Mouse (Mus musculus): ENCODE data around the gene Hs3st1. TPM values are rescaled to one million over a fixed set of nuclear protein-coding genes. Genes with fewer than 3 reads are reported as not detected.

Gene Hs3st1
- polyA plus RNA-seq, 1 experiment from 2014 or later: 50.8 TPM

DNA sequence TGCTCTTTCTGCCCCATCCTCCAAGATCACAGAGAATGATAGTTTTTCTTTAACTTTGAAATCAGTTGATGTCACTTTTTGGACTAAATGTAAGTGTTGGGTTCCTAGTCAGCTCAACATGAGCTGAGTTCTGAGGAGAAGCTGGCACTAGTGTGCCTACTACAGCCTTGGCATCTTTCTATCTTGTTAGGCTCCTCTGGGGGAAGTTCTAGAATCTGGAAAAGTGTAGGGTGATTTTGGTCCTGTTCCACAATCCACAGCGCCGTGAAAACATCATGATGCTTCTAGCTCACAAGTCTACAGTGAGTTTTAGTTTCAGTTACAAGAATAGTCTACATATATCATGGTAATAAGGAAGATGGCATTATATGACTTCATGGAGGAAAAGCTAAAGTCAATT is 18.4 kb downstream of the Hs3st1 start:
- Histone ChIP-seq H3K4me2 (ENCODE audit: low read depth, low read length) (no peak overlapping the region), H3K27me3 (ENCODE audit: control insufficient read depth, insufficient read depth, low read length) (no peaks in the 10 kb centered on the region), H3K36me3 (ENCODE audit: control insufficient read depth, insufficient read depth, low read length) (no peaks in the 10 kb centered on the region), H3K4me3 (ENCODE audit: low read depth, low read length) (no peak overlapping the region), H3K9ac (replicated peaks; ENCODE audit: low read depth, low read length) (no peak overlapping the region), H3K4me1 (ENCODE audit: control insufficient read depth, insufficient read depth, low read length) (no peaks in the 10 kb centered on the region), H3K27ac (ENCODE audit: low read depth, low read length) (no peak overlapping the region), H3K9me3 (ENCODE audit: control insufficient read depth, low read length) (no peaks in the 10 kb centered on the region)
- 94% methylated on average over 2 of the region's 2 CpGs for WGBS
- ATAC-seq (ENCODE audit: low read depth): no peak

DNA sequence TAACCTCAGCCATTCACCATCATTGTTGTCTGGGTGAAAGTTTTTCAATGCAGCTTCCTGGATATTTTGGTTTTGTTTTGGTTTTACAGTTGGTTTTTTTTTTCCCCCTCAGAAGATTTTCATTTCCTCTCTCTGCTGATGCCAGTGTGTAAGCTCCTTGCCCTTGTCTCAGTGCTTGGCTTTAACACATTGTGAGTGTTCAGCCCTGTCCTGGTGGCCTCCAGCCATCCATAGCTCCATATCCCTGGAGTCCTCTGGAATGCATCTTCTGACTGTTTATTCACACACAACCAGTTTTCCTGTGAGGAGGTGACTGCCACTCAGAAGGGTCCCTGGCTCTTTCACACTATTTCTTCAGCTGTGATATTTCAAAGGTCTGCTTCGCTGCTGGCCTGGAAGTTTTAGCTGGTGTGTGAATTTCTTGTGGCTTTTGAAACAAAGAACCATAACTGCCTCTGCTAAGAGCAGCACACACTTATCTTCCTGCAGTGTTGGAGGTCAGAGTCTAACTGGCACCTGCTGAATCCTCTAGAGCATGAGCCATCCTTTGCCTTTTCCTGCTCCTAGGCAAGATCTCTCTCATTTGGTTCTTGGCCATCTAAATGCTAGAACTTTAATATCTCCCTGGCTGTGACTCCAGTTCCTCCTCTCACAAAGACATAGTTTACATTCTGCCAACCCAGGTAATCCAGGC is 21.4 kb downstream of the Hs3st1 start:
- Histone ChIP-seq H3K36me3 (ENCODE audit: control insufficient read depth, insufficient read depth, low read length) (no peaks in the 10 kb centered on the region), H3K9me3 (ENCODE audit: control insufficient read depth, low read length) (no peaks in the 10 kb centered on the region), H3K4me3 (ENCODE audit: low read depth, low read length) (no peak overlapping the region), H3K4me2 (ENCODE audit: low read depth, low read length) (no peak overlapping the region), H3K9ac (replicated peaks; ENCODE audit: low read depth, low read length) (no peak overlapping the region), H3K27me3 (ENCODE audit: control insufficient read depth, insufficient read depth, low read length) (no peaks in the 10 kb centered on the region), H3K4me1 (ENCODE audit: control insufficient read depth, insufficient read depth, low read length) (no peaks in the 10 kb centered on the region), H3K27ac (ENCODE audit: low read depth, low read length) (no peak overlapping the region)
- 74% methylated on average over 1 of the region's 1 CpGs for WGBS
- ATAC-seq (ENCODE audit: low read depth): no peak

- 61% methylated on average over 5 of the region's 5 CpGs for WGBS
- H3K36me3 ChIP-seq (ENCODE audit: control insufficient read depth, insufficient read depth, low read length): no peaks in the 10 kb centered on the region
- H3K27me3 ChIP-seq (ENCODE audit: control insufficient read depth, insufficient read depth, low read length): no peaks in the 10 kb centered on the region
- no peak overlapping the region for H3K27ac ChIP-seq (ENCODE audit: low read depth, low read length)
- ATAC-seq (ENCODE audit: low read depth): no peak
- no peaks in the 10 kb centered on the region for H3K9me3 ChIP-seq (ENCODE audit: control insufficient read depth, low read length)
- H3K4me1 ChIP-seq (ENCODE audit: control insufficient read depth, insufficient read depth, low read length): no peaks in the 10 kb centered on the region
- H3K4me3 ChIP-seq (ENCODE audit: low read depth, low read length): no peak overlapping the region
- H3K9ac ChIP-seq (replicated peaks; ENCODE audit: low read depth, low read length): no peak overlapping the region
- no peak overlapping the region for H3K4me2 ChIP-seq (ENCODE audit: low read depth, low read length)
These were observed 22.1 kb downstream of the Hs3st1 start for GRCm38 (mm10) chr5:39733013-39733749.

DNA sequence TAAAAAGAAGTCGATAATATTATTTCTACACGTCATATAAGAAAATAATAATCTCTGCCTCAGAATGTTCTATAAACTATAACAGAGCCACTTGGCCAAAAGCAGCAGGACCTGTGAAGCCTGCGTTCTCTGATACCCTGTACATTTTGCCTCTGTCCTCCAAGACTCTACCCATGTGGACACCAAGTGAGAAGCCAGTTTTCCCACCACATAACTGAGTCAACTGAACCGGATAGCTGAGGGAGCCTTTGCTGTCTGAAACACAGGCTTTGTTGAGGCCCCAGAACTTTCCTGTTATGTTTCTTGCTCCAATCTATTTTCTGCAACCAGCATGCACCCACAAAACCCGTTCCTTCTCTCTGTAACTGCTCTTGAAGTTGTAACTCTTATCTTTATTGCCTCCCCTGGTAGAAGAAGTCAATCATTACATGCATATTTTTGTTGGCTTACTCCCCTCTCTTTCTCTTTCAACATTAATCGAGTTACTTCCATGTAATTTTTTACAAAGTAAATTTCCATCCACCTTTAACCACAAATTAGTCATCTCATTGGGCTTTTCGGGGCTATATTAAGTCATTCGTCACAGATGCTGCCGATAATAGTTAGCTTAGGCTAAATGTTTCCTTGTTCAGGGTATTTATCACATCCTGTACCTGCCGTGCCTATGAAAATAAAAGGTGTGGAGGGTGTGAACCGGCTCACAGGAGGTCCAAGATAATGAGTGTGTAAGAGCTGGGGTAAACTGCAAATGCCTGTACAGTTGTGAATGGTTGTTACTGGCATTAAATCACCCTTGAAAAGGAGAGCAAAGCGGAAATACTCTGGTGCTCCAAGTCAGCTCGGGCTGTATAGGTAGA is 39.4 kb downstream of the Hs3st1 start:
- 77% methylated on average over 13 of the region's 13 CpGs for WGBS
- no peak for ATAC-seq (ENCODE audit: low read depth)
- H3K9me3 ChIP-seq (ENCODE audit: control insufficient read depth, low read length): no peaks in the 10 kb centered on the region
- H3K4me3 ChIP-seq (ENCODE audit: low read depth, low read length): no peak overlapping the region
- no peaks in the 10 kb centered on the region for H3K27me3 ChIP-seq (ENCODE audit: control insufficient read depth, insufficient read depth, low read length)
- no peaks in the 10 kb centered on the region for H3K36me3 ChIP-seq (ENCODE audit: control insufficient read depth, insufficient read depth, low read length)
- no peaks in the 10 kb centered on the region for H3K4me1 ChIP-seq (ENCODE audit: control insufficient read depth, insufficient read depth, low read length)
- H3K27ac ChIP-seq (ENCODE audit: low read depth, low read length): no peak overlapping the region
- no peak overlapping the region for H3K9ac ChIP-seq (replicated peaks; ENCODE audit: low read depth, low read length)
- H3K4me2 ChIP-seq (ENCODE audit: low read depth, low read length): no peak overlapping the region

GRCm38 (mm10) chr5:39715193-39715592 is 40.1 kb downstream of the Hs3st1 start:
- no peak overlapping the region for H3K27ac ChIP-seq (ENCODE audit: low read depth, low read length)
- WGBS: 84% methylated on average over 5 of the region's 5 CpGs
- no peak overlapping the region for H3K9ac ChIP-seq (replicated peaks; ENCODE audit: low read depth, low read length)
- no peaks in the 10 kb centered on the region for H3K9me3 ChIP-seq (ENCODE audit: control insufficient read depth, low read length)
- H3K4me3 ChIP-seq (ENCODE audit: low read depth, low read length): no peak overlapping the region
- no peak overlapping the region for H3K4me2 ChIP-seq (ENCODE audit: low read depth, low read length)
- no peaks in the 10 kb centered on the region for H3K4me1 ChIP-seq (ENCODE audit: control insufficient read depth, insufficient read depth, low read length)
- H3K27me3 ChIP-seq (ENCODE audit: control insufficient read depth, insufficient read depth, low read length): no peaks in the 10 kb centered on the region
- no peak for ATAC-seq (ENCODE audit: low read depth)
- no peaks in the 10 kb centered on the region for H3K36me3 ChIP-seq (ENCODE audit: control insufficient read depth, insufficient read depth, low read length)

DNA sequence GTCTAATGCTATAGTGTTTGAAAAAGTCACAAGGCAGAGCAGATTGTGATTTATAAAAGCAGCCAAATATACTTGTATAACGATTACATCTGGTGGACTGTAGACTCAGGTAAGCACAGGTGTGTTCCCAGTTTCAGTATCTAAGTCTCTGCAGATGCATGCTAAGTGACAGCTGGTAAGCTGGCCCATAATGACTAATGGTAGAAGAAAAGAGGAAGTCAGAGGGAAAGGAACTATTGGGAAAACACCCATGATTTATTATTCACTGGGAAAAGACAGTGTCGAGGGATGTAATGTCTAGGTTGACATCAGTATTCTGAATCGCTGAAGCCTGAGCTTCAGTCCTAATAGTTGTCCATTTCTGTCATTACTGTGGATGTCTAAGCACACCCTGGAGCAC is 49.7 kb downstream of the Hs3st1 start:
- H3K27ac ChIP-seq (ENCODE audit: low read depth, low read length): no peak overlapping the region
- WGBS: 61% methylated on average over 3 of the region's 3 CpGs
- H3K9ac ChIP-seq (replicated peaks; ENCODE audit: low read depth, low read length): no peak overlapping the region
- no peak overlapping the region for H3K4me3 ChIP-seq (ENCODE audit: low read depth, low read length)
- no peak overlapping the region for H3K4me2 ChIP-seq (ENCODE audit: low read depth, low read length)
- H3K4me1 ChIP-seq (ENCODE audit: control insufficient read depth, insufficient read depth, low read length): no peaks in the 10 kb centered on the region
- ATAC-seq (ENCODE audit: low read depth): no peak
- H3K27me3 ChIP-seq (ENCODE audit: control insufficient read depth, insufficient read depth, low read length): no peaks in the 10 kb centered on the region
- no peaks in the 10 kb centered on the region for H3K36me3 ChIP-seq (ENCODE audit: control insufficient read depth, insufficient read depth, low read length)
- no peaks in the 10 kb centered on the region for H3K9me3 ChIP-seq (ENCODE audit: control insufficient read depth, low read length)

GRCm38 (mm10) chr5:39660826-39661225 is 94.4 kb downstream of the Hs3st1 start:
- no peak overlapping the region for H3K9ac ChIP-seq (replicated peaks; ENCODE audit: low read depth, low read length)
- ATAC-seq (ENCODE audit: low read depth): no peak
- no peak overlapping the region for H3K4me2 ChIP-seq (ENCODE audit: low read depth, low read length)
- WGBS: 98% methylated on average over 4 of the region's 4 CpGs
- H3K4me3 ChIP-seq (ENCODE audit: low read depth, low read length): no peak overlapping the region
- no peaks in the 10 kb centered on the region for H3K4me1 ChIP-seq (ENCODE audit: control insufficient read depth, insufficient read depth, low read length)
- no peaks in the 10 kb centered on the region for H3K9me3 ChIP-seq (ENCODE audit: control insufficient read depth, low read length)
- H3K36me3 ChIP-seq (ENCODE audit: control insufficient read depth, insufficient read depth, low read length): no peaks in the 10 kb centered on the region
- no peak overlapping the region for H3K27ac ChIP-seq (ENCODE audit: low read depth, low read length)
- no peaks in the 10 kb centered on the region for H3K27me3 ChIP-seq (ENCODE audit: control insufficient read depth, insufficient read depth, low read length)

- H3K36me3 ChIP-seq (ENCODE audit: control insufficient read depth, insufficient read depth, low read length): no peaks in the 10 kb centered on the region
- H3K4me1 ChIP-seq (ENCODE audit: control insufficient read depth, insufficient read depth, low read length): no peaks in the 10 kb centered on the region
- no peak overlapping the region for H3K27ac ChIP-seq (ENCODE audit: low read depth, low read length)
- no peak overlapping the region for H3K9ac ChIP-seq (replicated peaks; ENCODE audit: low read depth, low read length)
- no peaks in the 10 kb centered on the region for H3K27me3 ChIP-seq (ENCODE audit: control insufficient read depth, insufficient read depth, low read length)
- no peak overlapping the region for H3K4me2 ChIP-seq (ENCODE audit: low read depth, low read length)
- no peak for ATAC-seq (ENCODE audit: low read depth)
- WGBS: 67% methylated on average over 2 of the region's 2 CpGs
- H3K4me3 ChIP-seq (ENCODE audit: low read depth, low read length): no peak overlapping the region
- H3K9me3 ChIP-seq (ENCODE audit: control insufficient read depth, low read length): no peaks in the 10 kb centered on the region
These were observed 95.9 kb downstream of the Hs3st1 start for GRCm38 (mm10) chr5:39659417-39659816.

Measured in neural tube, embryonic 14.5 days (tissue).